Mouse (Mus musculus) E14TG2a.4 (cell line): ENCODE measurements around the gene Tekt2.

Experiments used
- H3K27me3 ChIP-seq: 2 replicates; pipeline ENCODE4 v1.6.1; 2014; ENCODE audit warnings: low read length, control low read depth; ENCODE audit not compliant: insufficient read depth
- H3K36me3 ChIP-seq: 2 replicates; pipeline ENCODE4 v1.6.1; 2014; ENCODE audit warnings: low read length, control low read depth; ENCODE audit not compliant: insufficient read depth
- H3K4me1 ChIP-seq: replicated peaks from 2 replicates; pipeline ENCODE4 v1.6.1; 2014; ENCODE audit warnings: low read depth, low read length, control low read depth
- H3K4me3 ChIP-seq: replicated peaks from 2 replicates; pipeline ENCODE4 v1.5.1; 2014; ENCODE audit warnings: mild to moderate bottlenecking, low read length
- H3K9me3 ChIP-seq: 2 replicates; pipeline ENCODE4 v1.6.1; 2014; ENCODE audit warnings: low read length, control low read depth
- CTCF ChIP-seq: conservative IDR thresholded peaks from 2 replicates; pipeline ENCODE4 v1.5.1; 2014; ENCODE audit warnings: low read length
- NANOG ChIP-seq: IDR thresholded peaks from 2 replicates; pipeline ENCODE4 v1.6.1; 2014; ENCODE audit warnings: borderline replicate concordance, low read length, mixed read lengths
- POU5F1 ChIP-seq: IDR thresholded peaks from 2 replicates; pipeline ENCODE4 v1.6.1; 2014; ENCODE audit warnings: low read length, borderline replicate concordance

Tekt2 gene

DNA sequence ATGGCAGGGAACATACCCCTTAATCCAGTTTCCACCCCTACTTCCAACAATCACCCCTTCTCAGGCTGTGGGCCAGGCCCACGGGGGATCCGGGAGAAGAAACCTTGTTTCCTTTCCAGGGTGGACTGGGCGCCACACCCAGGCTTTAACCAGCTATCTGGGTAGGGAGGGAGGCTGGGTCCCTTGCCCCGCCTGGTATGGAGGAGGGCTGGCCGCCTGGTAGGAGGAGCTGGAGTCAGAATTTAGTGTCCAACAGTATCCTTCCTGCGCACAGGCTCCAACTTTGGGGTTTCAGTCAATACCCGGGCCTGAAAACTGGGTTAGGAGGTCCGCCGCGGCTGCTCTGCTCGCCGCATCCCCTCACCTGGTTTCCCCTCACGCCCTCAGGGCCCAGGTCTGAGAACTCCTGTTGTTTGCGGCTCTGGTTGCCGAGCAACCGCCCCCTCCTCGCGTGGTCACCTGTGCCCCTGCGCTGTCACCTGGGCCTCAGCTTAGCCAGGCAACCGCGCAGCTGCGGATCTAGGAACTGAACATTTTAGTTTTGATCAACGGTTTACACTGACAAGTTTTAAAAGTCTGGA lies at the start of gene Tekt2:
Gene Tekt2 (minus strand): TSS at position 408 of the 581 bp plus-strand sequence.
- Histone ChIP-seq H3K36me3 (peaks cover 2% of the 10 kb centered on the region; the same call in 1 of the 2 replicates), H3K4me3 (peak within 1 kb of the TSS; percentile 69), H3K9me3 (no peaks in the 10 kb centered on the region), H3K4me1 (peaks cover 58% of the 10 kb centered on the region), H3K27me3 (peaks cover 38% of the 10 kb centered on the region)
- no peak for TF ChIP-seq POU5F1
- no peak for TF ChIP-seq CTCF
- no peak for TF ChIP-seq NANOG

DNA sequence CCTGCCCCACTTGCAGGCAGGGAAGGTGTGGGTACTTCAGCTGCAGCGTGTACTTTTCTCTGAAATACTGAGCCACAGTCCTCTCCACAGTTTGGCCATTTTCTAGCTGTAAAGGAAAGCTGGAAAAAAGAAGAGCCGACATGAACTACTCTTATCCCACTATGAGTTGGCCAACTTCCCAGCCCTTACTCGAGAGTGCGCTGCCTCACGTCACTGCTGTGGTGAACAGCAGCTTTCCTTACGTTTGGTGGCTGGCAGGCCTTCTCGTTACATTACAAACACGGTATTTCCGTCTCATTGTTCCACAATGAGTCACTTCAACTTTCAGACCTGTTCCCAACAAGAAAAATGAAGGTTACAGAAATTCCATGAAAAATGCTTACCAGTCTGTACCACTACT lies 46.0 kb upstream of the Tekt2 start:
- TF ChIP-seq CTCF (no peak), POU5F1 (no peak), NANOG (no peak)
- H3K36me3 ChIP-seq: peaks cover 19% of the 10 kb centered on the region
- H3K4me1 ChIP-seq: no peaks in the 10 kb centered on the region
- H3K9me3 ChIP-seq: no peaks in the 10 kb centered on the region
- H3K27me3 ChIP-seq: no peaks in the 10 kb centered on the region
- no peak overlapping the region for H3K4me3 ChIP-seq

DNA sequence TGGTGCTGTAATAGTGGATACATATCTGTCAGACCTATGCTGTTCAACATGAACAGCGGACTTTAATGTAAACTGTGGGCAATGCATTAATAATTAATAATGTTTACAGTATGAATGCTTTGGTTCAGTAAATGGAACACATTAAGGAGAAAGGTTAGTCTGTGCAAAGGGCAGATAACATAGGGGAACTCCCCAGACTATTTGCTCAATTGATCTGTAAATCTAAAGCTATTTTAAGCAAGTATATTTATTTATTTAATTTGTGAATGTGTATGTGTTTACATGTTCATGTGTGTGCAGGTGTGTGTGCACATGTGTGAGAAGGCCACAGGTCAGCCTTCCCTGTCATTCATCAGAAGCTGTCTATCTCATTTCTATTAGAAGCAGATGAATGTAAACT lies 34.6 kb upstream of the Tekt2 start:
- TF ChIP-seq CTCF: no peak
- peaks cover 40% of the 10 kb centered on the region for H3K36me3 ChIP-seq
- H3K4me1 ChIP-seq: no peaks in the 10 kb centered on the region
- H3K9me3 ChIP-seq: peaks cover 22% of the 10 kb centered on the region
- no peak overlapping the region for H3K4me3 ChIP-seq
- no peaks in the 10 kb centered on the region for H3K27me3 ChIP-seq

DNA sequence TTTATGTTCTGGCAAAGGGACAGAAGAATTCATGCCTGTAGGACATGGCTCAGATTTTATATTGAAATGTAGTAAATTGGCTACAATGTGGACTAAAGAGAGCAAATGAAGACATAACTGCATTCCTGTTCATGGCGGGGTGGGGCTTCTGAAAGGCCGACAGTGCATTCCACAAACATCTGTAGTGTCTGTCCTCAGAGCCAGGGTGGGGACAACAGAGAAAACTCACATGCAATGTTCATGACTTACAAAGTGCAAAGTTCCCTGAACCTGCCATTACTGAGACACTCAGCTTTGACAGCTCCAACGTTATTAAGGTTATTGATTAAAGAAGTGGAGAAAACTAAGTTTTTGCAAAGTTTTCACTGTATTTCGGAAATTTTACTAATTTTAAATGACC lies 18.0 kb upstream of the Tekt2 start:
- Histone ChIP-seq H3K9me3 (no peaks in the 10 kb centered on the region), H3K4me3 (no peak overlapping the region), H3K36me3 (peaks cover 23% of the 10 kb centered on the region), H3K27me3 (no peaks in the 10 kb centered on the region), H3K4me1 (peaks cover 34% of the 10 kb centered on the region)
- no peak for TF ChIP-seq CTCF
- no peak for TF ChIP-seq POU5F1
- no peak for TF ChIP-seq NANOG

DNA sequence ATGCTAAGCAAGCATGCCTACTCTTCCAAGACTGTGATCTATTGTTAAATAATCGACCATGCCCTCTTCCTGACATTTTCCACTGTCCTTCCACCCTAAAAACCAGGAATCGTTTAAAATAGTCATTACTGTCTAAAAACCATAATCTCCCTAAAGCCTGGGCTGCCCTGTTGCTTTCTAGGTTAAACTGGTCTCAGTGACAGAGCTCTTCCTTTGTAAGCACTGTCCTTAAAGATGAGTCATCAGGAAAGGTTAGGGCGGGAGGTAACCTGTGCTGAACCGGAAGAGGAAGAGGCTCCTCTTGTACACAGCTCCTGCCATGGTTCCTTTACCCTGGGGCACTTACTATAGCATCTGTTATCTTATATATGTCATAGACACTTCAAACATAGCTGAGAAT lies 14.0 kb upstream of the Tekt2 start:
- no peaks in the 10 kb centered on the region for H3K27me3 ChIP-seq
- H3K4me1 ChIP-seq: peaks cover 44% of the 10 kb centered on the region
- H3K4me3 ChIP-seq: peak overlapping the region; percentile 17; the same call in 1 of the 2 replicates
- no peaks in the 10 kb centered on the region for H3K9me3 ChIP-seq
- 0 out of 2 replicates have a peak, but pooled peaks cover 2% of the 10 kb centered on the region for H3K36me3 ChIP-seq
- TF ChIP-seq POU5F1: no peak
- no peak for TF ChIP-seq NANOG
- no peak for TF ChIP-seq CTCF

DNA sequence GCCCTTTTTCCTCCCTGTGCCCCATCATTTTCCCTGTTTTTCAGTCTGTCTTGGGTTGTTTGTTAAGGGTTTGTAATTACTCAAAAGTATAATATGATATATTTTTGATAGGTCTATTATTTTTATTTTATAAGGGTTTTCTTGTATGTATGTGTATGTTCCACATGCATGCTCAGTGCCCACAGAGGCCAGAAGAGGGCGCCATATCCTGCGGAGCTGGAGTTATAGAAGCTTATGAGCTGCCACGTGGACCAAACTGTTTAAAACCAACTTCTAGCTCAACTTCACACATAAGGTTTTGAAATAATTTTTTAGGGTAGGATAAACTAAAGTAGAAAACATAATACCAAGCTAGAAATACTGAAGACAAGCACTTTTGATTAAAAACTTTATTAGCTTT lies 6.9 kb upstream of the Tekt2 start:
- H3K9me3 ChIP-seq: no peaks in the 10 kb centered on the region
- H3K27me3 ChIP-seq: no peaks in the 10 kb centered on the region
- H3K4me1 ChIP-seq: peaks cover 25% of the 10 kb centered on the region
- no peak for TF ChIP-seq POU5F1
- peak; percentile 95 for TF ChIP-seq CTCF
- no peaks in the 10 kb centered on the region for H3K36me3 ChIP-seq
- H3K4me3 ChIP-seq: no peak overlapping the region

DNA sequence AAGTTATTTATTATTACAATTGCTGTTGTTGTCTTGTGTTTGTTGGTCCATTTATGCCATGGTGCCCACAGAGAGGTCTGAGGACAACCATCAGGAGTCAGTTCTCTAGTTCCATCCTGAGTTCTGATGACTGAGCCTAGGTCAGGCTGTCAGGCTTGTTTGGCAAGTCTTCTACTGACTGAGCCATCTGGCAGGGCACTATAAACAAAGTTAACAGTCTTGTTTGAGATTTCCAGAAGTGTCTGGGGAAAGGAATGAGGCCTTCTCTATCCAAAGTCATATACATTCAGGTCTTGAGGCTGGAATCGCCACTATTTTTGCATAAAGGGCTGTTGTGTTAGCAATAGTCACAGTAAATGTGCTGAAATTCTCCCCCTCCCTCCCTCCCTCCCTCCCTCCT lies 6.3 kb upstream of the Tekt2 start:
- peaks cover 25% of the 10 kb centered on the region for H3K4me1 ChIP-seq
- TF ChIP-seq POU5F1 (no peak), NANOG (no peak), CTCF (no peak)

DNA sequence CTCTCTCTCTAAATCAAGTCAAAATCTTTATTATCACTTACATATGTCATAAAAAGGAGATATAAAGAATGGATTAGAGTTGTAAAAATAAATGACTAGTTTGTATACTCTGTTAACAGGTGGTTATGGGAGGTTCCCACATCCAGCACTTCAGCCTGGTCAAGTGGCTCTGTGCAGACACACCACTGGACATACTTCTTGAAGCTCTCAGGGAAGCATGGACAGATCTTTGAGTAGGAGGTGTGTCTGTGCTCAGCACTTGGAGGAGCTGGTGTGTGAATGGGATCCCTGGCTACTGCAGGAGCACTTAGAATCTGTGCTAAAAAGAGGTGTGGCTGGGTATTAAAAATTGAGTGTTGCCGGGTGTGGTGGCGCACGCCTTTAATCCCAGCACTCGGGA lies 4.8 kb upstream of the Tekt2 start:
- H3K4me1 ChIP-seq: peaks cover 24% of the 10 kb centered on the region
- no peaks in the 10 kb centered on the region for H3K36me3 ChIP-seq
- H3K4me3 ChIP-seq: no peak overlapping the region
- H3K27me3 ChIP-seq: peaks cover 3% of the 10 kb centered on the region
- TF ChIP-seq CTCF (no peak), NANOG (no peak), POU5F1 (no peak)
- H3K9me3 ChIP-seq: no peaks in the 10 kb centered on the region

More for the DNA sequence above, 6.3 kb upstream of the Tekt2 start:
- no peaks in the 10 kb centered on the region for H3K36me3 ChIP-seq
- no peaks in the 10 kb centered on the region for H3K9me3 ChIP-seq
- no peaks in the 10 kb centered on the region for H3K27me3 ChIP-seq
- no peak overlapping the region for H3K4me3 ChIP-seq

DNA sequence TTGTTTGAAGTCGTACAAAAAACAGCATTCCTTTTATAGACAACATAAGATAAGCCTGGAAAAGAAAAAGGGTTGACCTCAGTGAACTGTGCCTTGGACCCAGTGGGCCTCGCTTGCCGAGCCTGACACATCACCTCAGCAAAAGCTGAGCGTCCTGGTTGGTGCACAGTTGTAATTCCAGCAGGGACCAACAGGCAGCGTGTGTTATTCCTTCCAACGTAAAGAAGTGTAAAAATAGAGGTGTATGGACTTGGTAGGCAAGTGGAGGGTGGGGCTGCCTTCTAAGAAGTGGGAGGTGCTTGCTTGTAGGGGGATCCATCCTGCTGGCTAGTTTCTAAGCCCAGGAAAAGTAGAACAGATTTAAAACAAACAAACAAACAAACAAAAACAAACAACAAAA lies 548 bp upstream of the Tekt2 start:
- Histone ChIP-seq H3K27me3 (peaks cover 38% of the 10 kb centered on the region), H3K9me3 (no peaks in the 10 kb centered on the region), H3K4me1 (peaks cover 51% of the 10 kb centered on the region), H3K36me3 (no peaks in the 10 kb centered on the region), H3K4me3 (no peak overlapping the region)
- TF ChIP-seq CTCF (peak; percentile 32), NANOG (no peak), POU5F1 (no peak)
